Mouse (Mus musculus): ENCODE results near the gene C8b. TPM values are rescaled to one million over a fixed set of nuclear protein-coding genes. Genes with fewer than 3 reads are reported as not detected.

Gene C8b
- polyA plus RNA-seq, 1 experiment from 2014 or later = not detected

DNA sequence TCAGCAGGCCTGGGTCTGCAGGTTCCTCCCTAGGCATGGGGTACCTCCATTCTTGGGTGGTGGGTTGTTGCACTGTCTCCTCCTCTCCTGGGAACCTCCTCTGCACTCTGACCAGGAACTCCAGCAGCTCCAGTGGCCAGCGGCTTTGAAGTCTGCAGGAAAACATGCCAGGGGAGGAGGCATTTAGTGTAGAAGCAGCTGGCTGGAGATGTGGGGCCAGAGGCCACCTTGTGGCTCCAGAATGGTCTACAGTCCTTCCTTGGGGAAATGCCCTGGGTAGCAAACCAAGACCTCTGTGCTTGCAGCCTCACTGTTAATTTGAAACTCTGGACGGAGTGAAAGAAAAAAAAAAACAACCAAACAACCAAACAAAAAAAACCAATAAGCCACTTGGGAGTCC, 51.4 kb downstream of the C8b start:
- Histone ChIP-seq H3K36me3 (ENCODE audit: control insufficient read depth, insufficient read depth, low read length) (no peaks in the 10 kb centered on the region), H3K4me3 (ENCODE audit: low read depth, low read length) (no peak overlapping the region), H3K9ac (ENCODE audit: low read length) (no peak overlapping the region), H3K27ac (replicated peaks; ENCODE audit: low read depth, low read length) (no peak overlapping the region), H3K9me3 (ENCODE audit: control insufficient read depth, low read length) (no peaks in the 10 kb centered on the region), H3K27me3 (ENCODE audit: control insufficient read depth, insufficient read depth, low read length) (no peaks in the 10 kb centered on the region), H3K4me2 (ENCODE audit: low read depth, severe bottlenecking) (no peak overlapping the region), H3K4me1 (ENCODE audit: control insufficient read depth, insufficient read depth, low read length) (no peaks in the 10 kb centered on the region)
- 41% methylated on average over 2 of the region's 2 CpGs for WGBS
- ATAC-seq (ENCODE audit: insufficient number of reproducible peaks, low FRiP score, low TSS enrichment, low read depth) (no peak), DNase-seq (ENCODE audit: low spot score) (no peak)

DNA sequence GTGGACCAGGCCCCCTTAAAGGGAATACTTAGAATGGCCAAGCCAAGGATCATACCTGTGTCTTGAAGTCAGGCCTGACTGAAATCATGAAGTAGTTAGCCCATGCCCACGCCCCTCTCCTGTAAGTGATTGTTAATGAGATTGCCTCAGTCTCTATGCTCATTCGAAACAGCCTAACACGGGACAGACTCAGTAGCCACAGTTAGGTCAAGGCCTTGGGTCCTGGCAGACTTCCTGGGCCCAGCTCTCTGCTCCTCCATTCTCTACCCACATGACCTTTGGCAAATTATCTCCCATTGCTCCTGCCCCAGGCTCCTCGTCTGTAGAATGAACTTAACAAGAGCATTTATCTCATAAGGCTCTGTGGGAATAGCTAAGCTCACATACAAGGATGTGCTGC, 52.9 kb downstream of the C8b start:
- 59% methylated on average over 4 of the region's 4 CpGs for WGBS

DNA sequence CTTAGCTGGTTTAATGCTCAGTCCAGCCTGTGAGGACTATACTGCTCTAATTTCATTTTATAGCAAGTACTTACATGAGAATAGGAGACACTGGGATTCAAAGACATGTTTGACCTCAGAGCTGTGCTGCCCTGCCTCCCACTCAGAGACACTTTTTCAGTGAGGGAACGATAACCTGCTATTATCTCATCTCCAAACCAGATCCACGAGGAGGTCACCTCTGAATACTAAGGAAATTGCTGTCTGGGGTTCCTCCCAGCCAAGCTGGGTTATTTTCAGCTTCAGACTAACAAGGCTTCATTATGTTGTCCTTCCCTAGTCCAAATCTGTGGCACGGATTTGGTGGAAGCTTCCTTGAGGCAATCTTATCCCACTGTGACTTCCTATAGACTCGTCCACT, 53.8 kb downstream of the C8b start:
- DNase-seq (ENCODE audit: low spot score) = no peak
- Histone ChIP-seq H3K4me1 (ENCODE audit: control insufficient read depth, insufficient read depth, low read length) (no peaks in the 10 kb centered on the region), H3K27me3 (ENCODE audit: control insufficient read depth, insufficient read depth, low read length) (no peaks in the 10 kb centered on the region), H3K36me3 (ENCODE audit: control insufficient read depth, insufficient read depth, low read length) (no peaks in the 10 kb centered on the region), H3K27ac (replicated peaks; ENCODE audit: low read depth, low read length) (no peak overlapping the region), H3K4me2 (ENCODE audit: low read depth, severe bottlenecking) (no peak overlapping the region), H3K4me3 (ENCODE audit: low read depth, low read length) (no peak overlapping the region), H3K9ac (ENCODE audit: low read length) (no peak overlapping the region), H3K9me3 (ENCODE audit: control insufficient read depth, low read length) (no peaks in the 10 kb centered on the region)
- ATAC-seq (ENCODE audit: insufficient number of reproducible peaks, low FRiP score, low TSS enrichment, low read depth) = no peak
- 72% methylated on average over 4 of the region's 4 CpGs for WGBS

More for the DNA sequence above, 52.9 kb downstream of the C8b start:
- Histone ChIP-seq H3K4me1 (ENCODE audit: control insufficient read depth, insufficient read depth, low read length) (no peaks in the 10 kb centered on the region), H3K36me3 (ENCODE audit: control insufficient read depth, insufficient read depth, low read length) (no peaks in the 10 kb centered on the region), H3K4me3 (ENCODE audit: low read depth, low read length) (no peak overlapping the region), H3K4me2 (ENCODE audit: low read depth, severe bottlenecking) (no peak overlapping the region), H3K27ac (replicated peaks; ENCODE audit: low read depth, low read length) (no peak overlapping the region), H3K27me3 (ENCODE audit: control insufficient read depth, insufficient read depth, low read length) (no peaks in the 10 kb centered on the region), H3K9me3 (ENCODE audit: control insufficient read depth, low read length) (no peaks in the 10 kb centered on the region), H3K9ac (ENCODE audit: low read length) (no peak overlapping the region)
- DNase-seq (ENCODE audit: low spot score) (no peak), ATAC-seq (ENCODE audit: insufficient number of reproducible peaks, low FRiP score, low TSS enrichment, low read depth) (no peak)

DNA sequence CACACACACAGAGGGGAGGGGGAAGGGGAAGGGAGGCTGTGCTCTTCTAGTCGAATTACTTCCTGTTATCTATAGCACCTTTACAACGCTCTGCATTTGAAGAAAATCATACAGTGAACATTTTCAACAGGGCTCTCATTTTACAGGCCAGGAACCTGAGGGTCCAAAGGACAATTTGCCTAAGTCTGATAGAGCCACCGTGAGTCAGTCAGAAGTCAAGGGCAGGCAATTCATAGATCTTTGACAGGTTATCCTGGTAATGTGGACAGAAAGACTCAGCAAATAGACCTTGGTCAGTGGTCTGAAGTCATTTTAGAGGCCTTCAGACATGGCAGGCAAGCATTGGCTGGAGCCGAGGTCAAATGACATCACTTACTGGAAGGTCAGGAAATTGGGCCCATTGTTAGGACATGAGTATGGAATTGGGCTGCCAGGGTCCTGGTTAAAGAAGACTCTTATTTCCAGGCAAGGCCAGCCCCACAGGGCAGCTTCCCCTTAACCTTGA, 57.5 kb downstream of the C8b start:
- Histone ChIP-seq H3K9me3 (ENCODE audit: control insufficient read depth, low read length) (no peaks in the 10 kb centered on the region), H3K4me3 (ENCODE audit: low read depth, low read length) (no peak overlapping the region), H3K36me3 (ENCODE audit: control insufficient read depth, insufficient read depth, low read length) (no peaks in the 10 kb centered on the region), H3K27ac (replicated peaks; ENCODE audit: low read depth, low read length) (no peak overlapping the region), H3K4me1 (ENCODE audit: control insufficient read depth, insufficient read depth, low read length) (no peaks in the 10 kb centered on the region), H3K27me3 (ENCODE audit: control insufficient read depth, insufficient read depth, low read length) (no peaks in the 10 kb centered on the region), H3K9ac (ENCODE audit: low read length) (no peak overlapping the region), H3K4me2 (ENCODE audit: low read depth, severe bottlenecking) (no peak overlapping the region)
- WGBS = 87% methylated on average over 4 of the region's 4 CpGs
- no peak for DNase-seq (ENCODE audit: low spot score)
- no peak for ATAC-seq (ENCODE audit: insufficient number of reproducible peaks, low FRiP score, low TSS enrichment, low read depth)

DNA sequence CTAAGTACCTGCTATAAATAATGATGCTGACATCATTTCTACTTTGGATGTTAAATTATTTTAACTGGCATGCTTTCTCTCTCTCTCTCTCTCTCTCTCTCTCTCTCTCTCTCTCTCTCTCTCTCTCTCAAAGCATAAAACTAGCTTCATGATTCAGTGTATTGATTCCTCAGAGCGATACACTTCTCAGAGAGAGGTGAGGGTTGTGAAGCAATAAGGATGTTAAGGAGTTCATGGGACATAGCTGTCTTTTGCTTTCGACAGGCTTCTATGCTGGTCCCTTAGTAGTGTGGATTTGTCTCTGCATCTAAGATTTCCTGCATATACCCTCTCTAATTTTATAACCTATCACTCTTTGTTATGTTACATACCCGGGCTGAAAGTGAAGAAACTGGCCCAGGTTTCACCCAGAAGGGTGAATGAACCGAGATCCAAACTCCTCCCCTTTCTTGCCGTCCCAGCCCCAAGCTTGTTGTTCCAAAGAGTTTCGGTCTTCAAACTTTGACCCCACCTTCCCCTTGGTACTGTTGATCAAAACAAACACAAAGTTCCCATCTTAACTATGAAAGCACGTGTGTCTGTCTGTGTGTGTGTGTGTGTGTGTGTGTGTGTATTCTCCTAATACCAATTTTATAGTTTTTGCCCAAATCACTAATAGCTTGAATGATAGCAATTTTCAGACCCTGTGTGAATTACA, 58.4 kb downstream of the C8b start:
- Histone ChIP-seq H3K9ac (ENCODE audit: low read length) (no peak overlapping the region), H3K4me1 (ENCODE audit: control insufficient read depth, insufficient read depth, low read length) (no peaks in the 10 kb centered on the region), H3K36me3 (ENCODE audit: control insufficient read depth, insufficient read depth, low read length) (no peaks in the 10 kb centered on the region), H3K9me3 (ENCODE audit: control insufficient read depth, low read length) (no peaks in the 10 kb centered on the region), H3K4me3 (ENCODE audit: low read depth, low read length) (no peak overlapping the region), H3K27ac (replicated peaks; ENCODE audit: low read depth, low read length) (no peak overlapping the region), H3K4me2 (ENCODE audit: low read depth, severe bottlenecking) (no peak overlapping the region), H3K27me3 (ENCODE audit: control insufficient read depth, insufficient read depth, low read length) (no peaks in the 10 kb centered on the region)
- no peak for DNase-seq (ENCODE audit: low spot score)
- 78% methylated on average over 7 of the region's 7 CpGs for WGBS
- ATAC-seq (ENCODE audit: insufficient number of reproducible peaks, low FRiP score, low TSS enrichment, low read depth) = no peak

DNA sequence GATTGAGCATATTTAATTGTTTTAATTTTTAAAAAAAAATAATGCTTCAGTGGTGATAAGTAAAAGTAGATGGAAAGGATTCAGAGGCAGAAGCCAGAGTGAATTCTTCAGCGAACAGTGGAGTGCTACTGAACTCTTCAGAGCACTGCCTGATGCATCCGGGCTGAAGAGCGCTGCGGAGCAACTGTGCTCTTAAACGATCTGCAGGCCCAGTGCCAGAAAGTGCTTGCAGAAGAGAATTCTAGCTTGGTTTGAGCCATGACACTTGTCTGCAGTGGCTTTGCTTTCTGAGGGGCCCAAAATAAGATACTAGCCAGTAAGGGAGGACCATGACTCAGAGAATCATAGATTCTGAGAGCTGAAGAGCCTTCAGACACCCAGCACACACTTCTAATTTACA, 62.8 kb downstream of the C8b start:
- Histone ChIP-seq H3K4me3 (ENCODE audit: low read depth, low read length) (no peak overlapping the region), H3K27ac (replicated peaks; ENCODE audit: low read depth, low read length) (no peak overlapping the region), H3K4me2 (ENCODE audit: low read depth, severe bottlenecking) (no peak overlapping the region), H3K9me3 (ENCODE audit: control insufficient read depth, low read length) (no peaks in the 10 kb centered on the region), H3K9ac (ENCODE audit: low read length) (no peak overlapping the region), H3K36me3 (ENCODE audit: control insufficient read depth, insufficient read depth, low read length) (no peaks in the 10 kb centered on the region), H3K27me3 (ENCODE audit: control insufficient read depth, insufficient read depth, low read length) (no peaks in the 10 kb centered on the region), H3K4me1 (ENCODE audit: control insufficient read depth, insufficient read depth, low read length) (no peaks in the 10 kb centered on the region)
- ATAC-seq (ENCODE audit: insufficient number of reproducible peaks, low FRiP score, low TSS enrichment, low read depth) (no peak), DNase-seq (ENCODE audit: low spot score) (no peak)
- WGBS = 79% methylated on average over 5 of the region's 5 CpGs

DNA sequence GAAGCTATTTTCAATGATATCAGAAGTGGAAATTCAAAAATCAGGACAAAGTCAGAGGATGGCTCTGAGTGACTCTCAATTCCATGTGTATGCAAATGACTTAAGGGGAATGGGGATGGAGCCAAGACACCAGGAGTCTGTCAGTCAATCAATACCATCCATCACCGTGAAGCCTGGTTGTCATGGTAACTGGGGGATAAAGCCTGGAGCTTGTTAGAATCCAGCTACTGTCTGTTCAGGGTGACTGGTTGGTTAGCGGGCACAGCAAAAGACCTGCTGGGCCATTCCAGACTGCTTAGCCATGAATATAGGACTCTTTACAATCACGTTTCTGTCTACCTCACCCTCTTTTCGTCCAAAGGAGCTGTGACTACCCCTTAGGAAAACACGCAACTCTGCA, 69.0 kb downstream of the C8b start:
- Histone ChIP-seq H3K9me3 (ENCODE audit: control insufficient read depth, low read length) (no peaks in the 10 kb centered on the region), H3K4me2 (ENCODE audit: low read depth, severe bottlenecking) (no peak overlapping the region), H3K27ac (replicated peaks; ENCODE audit: low read depth, low read length) (no peak overlapping the region), H3K9ac (ENCODE audit: low read length) (no peak overlapping the region), H3K4me1 (ENCODE audit: control insufficient read depth, insufficient read depth, low read length) (no peaks in the 10 kb centered on the region), H3K36me3 (ENCODE audit: control insufficient read depth, insufficient read depth, low read length) (no peaks in the 10 kb centered on the region), H3K4me3 (ENCODE audit: low read depth, low read length) (no peak overlapping the region), H3K27me3 (ENCODE audit: control insufficient read depth, insufficient read depth, low read length) (no peaks in the 10 kb centered on the region)
- WGBS = 66% methylated on average over 5 of the region's 5 CpGs
- no peak for DNase-seq (ENCODE audit: low spot score)
- ATAC-seq (ENCODE audit: insufficient number of reproducible peaks, low FRiP score, low TSS enrichment, low read depth) = no peak

DNA sequence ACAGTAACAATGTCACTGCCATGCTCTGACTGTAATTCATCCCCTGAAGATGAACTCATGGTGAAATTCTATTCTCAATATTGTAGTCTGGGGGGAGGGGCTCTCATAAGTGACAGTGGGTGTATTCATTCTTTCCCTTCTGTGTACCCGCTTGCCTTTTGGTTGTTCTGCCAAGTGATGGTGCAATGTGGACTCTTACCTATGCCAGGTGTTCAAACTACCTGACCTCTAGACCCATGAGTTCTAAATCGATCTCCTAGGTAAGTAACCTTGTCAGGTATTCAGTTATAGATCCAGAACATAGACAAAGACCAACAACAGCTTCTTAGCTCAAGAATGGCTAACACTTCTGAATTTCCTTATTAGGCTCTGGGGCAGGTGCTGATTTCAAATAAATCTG, 72.2 kb downstream of the C8b start:
- H3K27me3 ChIP-seq (ENCODE audit: control insufficient read depth, insufficient read depth, low read length) = no peaks in the 10 kb centered on the region
- ATAC-seq (ENCODE audit: insufficient number of reproducible peaks, low FRiP score, low TSS enrichment, low read depth) (no peak), DNase-seq (ENCODE audit: low spot score) (no peak)
- no peaks in the 10 kb centered on the region for H3K36me3 ChIP-seq (ENCODE audit: control insufficient read depth, insufficient read depth, low read length)
- H3K9me3 ChIP-seq (ENCODE audit: control insufficient read depth, low read length) = no peaks in the 10 kb centered on the region
- H3K4me2 ChIP-seq (ENCODE audit: low read depth, severe bottlenecking) = no peak overlapping the region
- WGBS = 86% methylated on average over 2 of the region's 2 CpGs
- no peak overlapping the region for H3K9ac ChIP-seq (ENCODE audit: low read length)
- no peaks in the 10 kb centered on the region for H3K4me1 ChIP-seq (ENCODE audit: control insufficient read depth, insufficient read depth, low read length)
- H3K27ac ChIP-seq (replicated peaks; ENCODE audit: low read depth, low read length) = no peak overlapping the region
- H3K4me3 ChIP-seq (ENCODE audit: low read depth, low read length) = no peak overlapping the region

DNA sequence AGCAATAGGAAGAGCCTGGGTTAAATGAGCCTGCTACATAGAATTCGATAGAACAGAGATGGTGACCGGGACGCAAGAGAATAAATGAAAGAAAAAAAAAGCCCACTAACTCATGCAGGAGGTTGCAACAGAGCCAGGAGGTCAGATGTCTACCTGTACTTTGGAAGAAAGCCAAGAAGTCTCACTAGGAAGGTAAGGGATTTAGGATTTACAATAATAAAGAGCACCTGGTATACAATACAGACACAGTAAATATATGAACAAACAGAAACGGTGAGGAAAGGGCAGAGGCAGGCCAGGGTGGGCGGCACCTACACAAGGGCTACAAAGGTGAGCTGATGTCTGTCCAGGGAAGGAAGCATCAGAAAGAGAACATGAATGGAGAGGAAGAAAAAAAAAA, 76.1 kb downstream of the C8b start:
- H3K9me3 ChIP-seq (ENCODE audit: control insufficient read depth, low read length) = no peaks in the 10 kb centered on the region
- 92% methylated on average over 5 of the region's 5 CpGs for WGBS
- no peak overlapping the region for H3K4me2 ChIP-seq (ENCODE audit: low read depth, severe bottlenecking)
- DNase-seq (ENCODE audit: low spot score) (no peak), ATAC-seq (ENCODE audit: insufficient number of reproducible peaks, low FRiP score, low TSS enrichment, low read depth) (no peak)
- no peak overlapping the region for H3K27ac ChIP-seq (replicated peaks; ENCODE audit: low read depth, low read length)
- H3K9ac ChIP-seq (ENCODE audit: low read length) = no peak overlapping the region
- H3K36me3 ChIP-seq (ENCODE audit: control insufficient read depth, insufficient read depth, low read length) = no peaks in the 10 kb centered on the region
- H3K27me3 ChIP-seq (ENCODE audit: control insufficient read depth, insufficient read depth, low read length) = no peaks in the 10 kb centered on the region
- no peak overlapping the region for H3K4me3 ChIP-seq (ENCODE audit: low read depth, low read length)
- H3K4me1 ChIP-seq (ENCODE audit: control insufficient read depth, insufficient read depth, low read length) = no peaks in the 10 kb centered on the region
